Mouse (Mus musculus): ENCODE data around the gene Klhl41. TPM values are rescaled to one million over a fixed set of nuclear protein-coding genes. Genes with fewer than 3 reads are reported as not detected.
"Not testable (repeated sequence)": the region's sequence is repeated elsewhere in the genome, so short reads cannot be mapped to it uniquely, and the experiment has no call there.

The Klhl41 gene
- not detected in 2 replicates for polyA plus RNA-seq (2012; rRNA removed)

GRCm38 (mm10) chr2:69669853-69670252 lies at the start of gene Klhl41:
TSS of gene Klhl41 (plus strand) at chr2:69670120.
- Histone ChIP-seq H3K36me3 (ENCODE audit: control insufficient read depth, insufficient read depth, low read length) (0 out of 2 replicates have a peak, but pooled peaks cover 1% of the 10 kb centered on the region), H3K4me3 (ENCODE audit: low read depth, low read length) (no peak within 1 kb of the TSS), H3K4me1 (ENCODE audit: control insufficient read depth, insufficient read depth, insufficient read length, low read length) (no peaks in the 10 kb centered on the region), H3K27ac (ENCODE audit: insufficient read depth, low read depth, low read length) (no peak within 1 kb of the TSS), H3K27me3 (ENCODE audit: control insufficient read depth, insufficient read depth, low read length) (no peaks in the 10 kb centered on the region)
- 86% methylated on average over 9 of the region's 9 CpGs for WGBS
- TF ChIP-seq CTCF (IDR thresholded peaks at IDR 0.05; ENCODE audit: extremely low read depth, insufficient read length, insufficient replicate concordance, low read depth, low read length) (no peak), POLR2A (IDR thresholded peaks at IDR 0.05; ENCODE audit: low read depth, low read length) (no peak)

- 64% methylated on average over 17 of the region's 17 CpGs for WGBS
- no peaks in the 10 kb centered on the region for H3K4me1 ChIP-seq (ENCODE audit: control insufficient read depth, insufficient read depth, insufficient read length, low read length)
- H3K4me3 ChIP-seq (ENCODE audit: low read depth, low read length) = no peak overlapping the region
- H3K27me3 ChIP-seq (ENCODE audit: control insufficient read depth, insufficient read depth, low read length) = no peaks in the 10 kb centered on the region
- no peak overlapping the region for H3K27ac ChIP-seq (ENCODE audit: insufficient read depth, low read depth, low read length)
- no peak for TF ChIP-seq CTCF (IDR thresholded peaks at IDR 0.05; ENCODE audit: extremely low read depth, insufficient read length, insufficient replicate concordance, low read depth, low read length)
- TF ChIP-seq POLR2A (IDR thresholded peaks at IDR 0.05; ENCODE audit: low read depth, low read length) = no peak
- H3K36me3 ChIP-seq (ENCODE audit: control insufficient read depth, insufficient read depth, low read length) = no peaks in the 10 kb centered on the region
Measured at GRCm38 (mm10) chr2:69629215-69629614, 40.7 kb upstream of the Klhl41 start.

GRCm38 (mm10) chr2:69629914-69630313 lies 40.0 kb upstream of the Klhl41 start:
- no peak overlapping the region for H3K4me3 ChIP-seq (ENCODE audit: low read depth, low read length)
- H3K36me3 ChIP-seq (ENCODE audit: control insufficient read depth, insufficient read depth, low read length) = no peaks in the 10 kb centered on the region
- WGBS = 80% methylated on average over 6 of the region's 6 CpGs
- H3K4me1 ChIP-seq (ENCODE audit: control insufficient read depth, insufficient read depth, insufficient read length, low read length) = no peaks in the 10 kb centered on the region
- H3K27me3 ChIP-seq (ENCODE audit: control insufficient read depth, insufficient read depth, low read length) = no peaks in the 10 kb centered on the region
- H3K27ac ChIP-seq (ENCODE audit: insufficient read depth, low read depth, low read length) = no peak overlapping the region
- TF ChIP-seq CTCF (IDR thresholded peaks at IDR 0.05; ENCODE audit: extremely low read depth, insufficient read length, insufficient replicate concordance, low read depth, low read length) (no peak), POLR2A (IDR thresholded peaks at IDR 0.05; ENCODE audit: low read depth, low read length) (no peak)

- H3K36me3 ChIP-seq (ENCODE audit: control insufficient read depth, insufficient read depth, low read length) = no peaks in the 10 kb centered on the region
- 43% methylated on average over 5 of the region's 5 CpGs for whole genome bisulfite sequencing
- no peaks in the 10 kb centered on the region for H3K27me3 ChIP-seq (ENCODE audit: control insufficient read depth, insufficient read depth, low read length)
- H3K4me1 ChIP-seq (ENCODE audit: control insufficient read depth, insufficient read depth, insufficient read length, low read length) = no peaks in the 10 kb centered on the region
- TF ChIP-seq CTCF (IDR thresholded peaks at IDR 0.05; ENCODE audit: extremely low read depth, insufficient read length, insufficient replicate concordance, low read depth, low read length) (no peak), POLR2A (IDR thresholded peaks at IDR 0.05; ENCODE audit: low read depth, low read length) (no peak)
- no peak overlapping the region for H3K4me3 ChIP-seq (ENCODE audit: low read depth, low read length)
- no peak overlapping the region for H3K27ac ChIP-seq (ENCODE audit: insufficient read depth, low read depth, low read length)
Measured at GRCm38 (mm10) chr2:69630792-69631191, 39.1 kb upstream of the Klhl41 start.

GRCm38 (mm10) chr2:69631449-69631848 lies 38.5 kb upstream of the Klhl41 start:
- H3K27ac ChIP-seq (ENCODE audit: insufficient read depth, low read depth, low read length) = no peak overlapping the region
- TF ChIP-seq POLR2A (IDR thresholded peaks at IDR 0.05; ENCODE audit: low read depth, low read length) (no peak), CTCF (IDR thresholded peaks at IDR 0.05; ENCODE audit: extremely low read depth, insufficient read length, insufficient replicate concordance, low read depth, low read length) (peak; percentile 26; the same call in 1 of the 2 replicates)
- no peaks in the 10 kb centered on the region for H3K36me3 ChIP-seq (ENCODE audit: control insufficient read depth, insufficient read depth, low read length)
- H3K4me3 ChIP-seq (ENCODE audit: low read depth, low read length) = no peak overlapping the region
- no peaks in the 10 kb centered on the region for H3K27me3 ChIP-seq (ENCODE audit: control insufficient read depth, insufficient read depth, low read length)
- no peaks in the 10 kb centered on the region for H3K4me1 ChIP-seq (ENCODE audit: control insufficient read depth, insufficient read depth, insufficient read length, low read length)
- 92% methylated on average over 2 of the region's 2 CpGs for WGBS

GRCm38 (mm10) chr2:69635064-69635701 lies 34.7 kb upstream of the Klhl41 start:
- Histone ChIP-seq H3K4me1 (ENCODE audit: control insufficient read depth, insufficient read depth, insufficient read length, low read length) (no peaks in the 10 kb centered on the region), H3K36me3 (ENCODE audit: control insufficient read depth, insufficient read depth, low read length) (no peaks in the 10 kb centered on the region), H3K27ac (ENCODE audit: insufficient read depth, low read depth, low read length) (no peak overlapping the region), H3K4me3 (ENCODE audit: low read depth, low read length) (no peak overlapping the region), H3K27me3 (ENCODE audit: control insufficient read depth, insufficient read depth, low read length) (no peaks in the 10 kb centered on the region)
- TF ChIP-seq CTCF (IDR thresholded peaks at IDR 0.05; ENCODE audit: extremely low read depth, insufficient read length, insufficient replicate concordance, low read depth, low read length) = peak; percentile 70; the same call in 1 of the 2 replicates
- TF ChIP-seq POLR2A (IDR thresholded peaks at IDR 0.05; ENCODE audit: low read depth, low read length) = no peak
- WGBS = 6% methylated on average over 11 of the region's 11 CpGs

GRCm38 (mm10) chr2:69635807-69636206 lies 34.1 kb upstream of the Klhl41 start:
- no peaks in the 10 kb centered on the region for H3K4me1 ChIP-seq (ENCODE audit: control insufficient read depth, insufficient read depth, insufficient read length, low read length)
- no peak overlapping the region for H3K27ac ChIP-seq (ENCODE audit: insufficient read depth, low read depth, low read length)
- WGBS = 68% methylated on average over 6 of the region's 6 CpGs
- no peaks in the 10 kb centered on the region for H3K36me3 ChIP-seq (ENCODE audit: control insufficient read depth, insufficient read depth, low read length)
- TF ChIP-seq CTCF (IDR thresholded peaks at IDR 0.05; ENCODE audit: extremely low read depth, insufficient read length, insufficient replicate concordance, low read depth, low read length) (peak; percentile 66; the same call in 1 of the 2 replicates), POLR2A (IDR thresholded peaks at IDR 0.05; ENCODE audit: low read depth, low read length) (no peak)
- H3K4me3 ChIP-seq (ENCODE audit: low read depth, low read length) = no peak overlapping the region
- no peaks in the 10 kb centered on the region for H3K27me3 ChIP-seq (ENCODE audit: control insufficient read depth, insufficient read depth, low read length)

GRCm38 (mm10) chr2:69637989-69638388 lies 31.9 kb upstream of the Klhl41 start:
- H3K27ac ChIP-seq (ENCODE audit: insufficient read depth, low read depth, low read length); H3K4me1 ChIP-seq (ENCODE audit: control insufficient read depth, insufficient read depth, insufficient read length, low read length): not testable (repeated sequence)

More at GRCm38 (mm10) chr2:69637989-69638388, 31.9 kb upstream of the Klhl41 start:
- H3K4me3 ChIP-seq (ENCODE audit: low read depth, low read length); H3K27me3 ChIP-seq (ENCODE audit: control insufficient read depth, insufficient read depth, low read length); H3K36me3 ChIP-seq (ENCODE audit: control insufficient read depth, insufficient read depth, low read length): not testable (repeated sequence)
- WGBS = 76% methylated on average over 7 of the region's 7 CpGs
